Mouse (Mus musculus): ENCODE measurements at regions not wholly inside any gene's neighbourhood (a gene's known extent, or its start where the extent isn't known, plus 50 kb on each side); places are given as distances from the start of the nearest gene placed in this dataset.
A peak's percentile ranks its signal among the peaks of the same experiment; 100 is the strongest.

DNA sequence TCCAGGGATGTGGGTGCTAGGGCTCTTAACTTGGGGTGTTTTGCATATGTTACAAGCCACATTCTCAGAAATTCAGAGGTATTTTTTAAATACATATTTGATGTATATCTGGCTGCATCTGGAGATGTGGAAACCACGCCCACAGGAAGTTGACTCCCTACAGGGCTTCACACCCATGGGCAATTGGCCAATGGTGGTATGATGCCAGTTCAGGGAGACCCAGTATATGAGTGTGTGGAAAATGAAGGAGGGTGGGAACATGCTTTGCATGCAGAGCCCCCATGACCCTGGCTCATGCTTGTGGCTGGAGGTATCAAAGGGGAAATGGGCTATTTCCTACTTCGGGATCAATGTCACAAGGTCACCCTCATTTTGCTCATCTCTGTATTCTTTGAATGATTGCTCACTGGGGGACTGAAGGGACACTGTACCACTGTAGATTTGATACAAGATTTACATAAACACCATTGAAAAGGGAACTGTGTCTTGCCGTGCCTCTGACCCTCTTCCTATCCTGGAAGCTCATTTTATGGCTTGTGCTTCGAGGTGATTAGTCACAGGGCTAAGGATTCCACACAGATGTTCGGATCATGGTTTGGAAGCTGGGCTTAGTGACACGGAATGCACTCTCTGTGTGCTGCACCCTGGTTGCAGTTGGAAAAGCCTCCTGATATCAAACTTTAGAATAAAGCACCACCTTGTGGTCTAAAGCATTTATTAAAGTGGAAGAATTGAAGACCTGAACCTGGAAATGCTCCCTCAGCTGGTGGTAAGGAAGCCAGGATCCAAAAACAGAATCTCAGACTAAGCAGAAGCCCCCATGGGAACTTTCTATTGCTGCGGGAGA is 56.8 kb upstream of the Edn1 start:
- WGBS, result 47% methylated on average over 7 of the region's 7 CpGs
- H3K27me3 ChIP-seq, result no peaks in the 10 kb centered on the region
- 0 out of 2 replicates have a peak, but pooled peaks cover 6% of the 10 kb centered on the region for H3K9me3 ChIP-seq
- H3K4me2 ChIP-seq, result no peak overlapping the region
- H3K27ac ChIP-seq, result no peak overlapping the region
- peak; percentile 20; the same call in 1 of the 2 replicates for ATAC-seq (ENCODE audit: insufficient number of reproducible peaks, insufficient read depth, low FRiP score, low TSS enrichment, low read depth)
- H3K9ac ChIP-seq (replicated peaks), result no peak overlapping the region
- peaks cover 8% of the 10 kb centered on the region; the same call in 1 of the 2 replicates for H3K4me1 ChIP-seq (replicated peaks)
- no peaks in the 10 kb centered on the region for H3K36me3 ChIP-seq
- H3K4me3 ChIP-seq (replicated peaks), result no peak overlapping the region

DNA sequence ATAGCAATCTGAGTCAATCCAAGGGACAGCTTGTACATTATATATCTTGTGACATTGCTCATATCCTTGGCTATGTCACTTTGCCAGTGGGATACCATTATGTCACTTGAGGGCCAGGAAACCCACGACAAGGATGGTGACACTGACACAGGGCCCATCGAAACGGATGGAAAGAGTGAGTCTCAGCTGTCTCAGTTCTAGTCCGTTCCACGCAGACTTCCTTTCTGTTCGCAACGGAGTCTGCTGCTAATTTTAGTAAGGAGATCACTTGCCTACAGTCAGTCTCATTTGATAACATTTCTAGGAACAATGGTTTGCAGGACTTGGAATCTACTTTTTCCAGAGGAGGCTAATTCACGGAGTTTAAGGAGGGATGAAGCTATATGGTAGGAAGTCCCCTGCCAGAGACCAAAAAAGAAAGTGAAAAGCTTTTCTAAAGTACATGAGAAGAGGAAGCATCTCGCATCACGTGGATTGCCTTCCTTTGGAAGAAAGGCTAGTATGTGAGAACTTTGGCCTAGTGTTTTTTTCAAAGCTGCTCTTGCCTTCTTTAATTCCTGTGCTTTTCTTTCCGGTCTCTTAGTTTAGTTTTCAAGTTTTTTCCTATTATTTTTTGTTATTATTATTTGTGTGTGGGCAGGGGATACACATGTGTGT is 55.4 kb upstream of the Edn1 start:
- H3K4me2 ChIP-seq, result no peak overlapping the region
- no peak overlapping the region for H3K27ac ChIP-seq
- H3K27me3 ChIP-seq, result no peaks in the 10 kb centered on the region
- no peak overlapping the region for H3K4me3 ChIP-seq (replicated peaks)
- H3K4me1 ChIP-seq (replicated peaks), result peaks cover 8% of the 10 kb centered on the region; the same call in 1 of the 2 replicates
- no peak for ATAC-seq (ENCODE audit: insufficient number of reproducible peaks, insufficient read depth, low FRiP score, low TSS enrichment, low read depth)
- H3K9ac ChIP-seq (replicated peaks), result no peak overlapping the region
- no peaks in the 10 kb centered on the region for H3K9me3 ChIP-seq
- no peaks in the 10 kb centered on the region for H3K36me3 ChIP-seq
- WGBS, result 81% methylated on average over 11 of the region's 11 CpGs

Data from limb, embryonic 12.5 days (tissue).